Mouse (Mus musculus) kidney, embryonic 14.5 days (tissue): ENCODE results near the gene 6430531B16Rik. TPM values are rescaled to one million over a fixed set of nuclear protein-coding genes. Genes with fewer than 3 reads are reported as not detected.

Experiments used
- ATAC-seq: fragments of 200-750 bp; cut with Nextera tagmentation; 2 replicates; pipeline ENCODE4 v1.8.0; 2017; ENCODE audit warnings: moderate number of reproducible peaks, mild to moderate bottlenecking, moderate TSS enrichment, moderate library complexity; ENCODE audit not compliant: low FRiP score, low TSS enrichment
- H3K27ac ChIP-seq: fragments of 300-500 bp; sonication (generic); 2 replicates; pipeline ENCODE4 v1.5.1; 2014; ENCODE audit warnings: low read depth, mild to moderate bottlenecking, low read length, moderate library complexity, mixed read lengths
- H3K27me3 ChIP-seq: fragments of 300-500 bp; sonication (generic); 2 replicates; pipeline ENCODE4 v1.6.1; 2014; ENCODE audit warnings: mild to moderate bottlenecking, low read length; ENCODE audit not compliant: control insufficient read depth, insufficient read depth
- H3K36me3 ChIP-seq: fragments of 300-500 bp; sonication (generic); 2 replicates; pipeline ENCODE4 v1.6.1; 2014; ENCODE audit warnings: low read length, mixed read lengths; ENCODE audit not compliant: control insufficient read depth, insufficient read depth
- H3K4me1 ChIP-seq: fragments of 300-500 bp; sonication (generic); 2 replicates; pipeline ENCODE4 v1.6.1; 2014; ENCODE audit warnings: low read length, mixed read lengths; ENCODE audit not compliant: control insufficient read depth, insufficient read depth
- H3K4me2 ChIP-seq: fragments of 300-500 bp; sonication (generic); replicated peaks from 2 replicates; pipeline ENCODE4 v1.6.1; 2014; ENCODE audit warnings: low read depth, mild to moderate bottlenecking, low read length
- H3K4me3 ChIP-seq: fragments of 300-500 bp; sonication (generic); 2 replicates; pipeline ENCODE4 v1.5.1; 2014; ENCODE audit warnings: mild to moderate bottlenecking, low read length
- H3K9ac ChIP-seq: fragments of 300-500 bp; sonication (generic); 2 replicates; pipeline ENCODE4 v1.6.1; 2014; ENCODE audit warnings: low read depth, mild to moderate bottlenecking, low read length, moderate library complexity
- H3K9me3 ChIP-seq: fragments of 300-500 bp; sonication (generic); 2 replicates; pipeline ENCODE4 v1.6.1; 2016; ENCODE audit warnings: low read length; ENCODE audit not compliant: control insufficient read depth
- WGBS: fragments of 180-500 bp; shearing (Covaris S2); extraction: QIAGEN DNeasy Blood & Tissue Kit; methylation state at CpG from one replicate; pipeline ENCODE4 v1.1.7; 2014; 5-methylcytosine and 5-hydroxymethylcytosine counted together
- polyA plus RNA-seq: library from polyadenylated mRNA; unstranded; fragments of >200 nt; fragmentation: Nextera tagmentation; extraction: Ambion mirVana; gene quantifications from 2 replicates; pipeline ENCODE4 v1.2.1, GENCODE M21; 2014

6430531B16Rik gene
- 0.34 and 0.55 TPM in 2 replicates for polyA plus RNA-seq

- Histone ChIP-seq H3K4me3 (peak within 1 kb of the TSS; percentile 53), H3K4me1 (0 out of 2 replicates have a peak, but pooled peaks cover 4% of the 10 kb centered on the region), H3K27me3 (no peaks in the 10 kb centered on the region), H3K9ac (peak within 1 kb of the TSS; percentile 48; the same call in 1 of the 2 replicates), H3K4me2 (peak within 1 kb of the TSS; percentile 76), H3K27ac (no peak within 1 kb of the TSS), H3K36me3 (no peaks in the 10 kb centered on the region), H3K9me3 (no peaks in the 10 kb centered on the region)
- WGBS, result 4% methylated on average over 32 of the region's 32 CpGs
- ATAC-seq, result peak; percentile 94
These were observed at the start of gene 6430531B16Rik for GRCm38 (mm10) chr7:139978278-139978892. Gene 6430531B16Rik, minus strand, starts transcription at chr7:139978755.

- Histone ChIP-seq H3K4me3 (no peak overlapping the region), H3K27me3 (no peaks in the 10 kb centered on the region), H3K36me3 (peaks cover 21% of the 10 kb centered on the region), H3K9me3 (no peaks in the 10 kb centered on the region), H3K9ac (no peak overlapping the region), H3K4me1 (no peaks in the 10 kb centered on the region), H3K4me2 (no peak overlapping the region), H3K27ac (no peak overlapping the region)
- 98% methylated on average over 17 of the region's 17 CpGs for WGBS
- no peak for ATAC-seq
These were observed 32.8 kb upstream of the 6430531B16Rik start for GRCm38 (mm10) chr7:140011336-140011735.

DNA sequence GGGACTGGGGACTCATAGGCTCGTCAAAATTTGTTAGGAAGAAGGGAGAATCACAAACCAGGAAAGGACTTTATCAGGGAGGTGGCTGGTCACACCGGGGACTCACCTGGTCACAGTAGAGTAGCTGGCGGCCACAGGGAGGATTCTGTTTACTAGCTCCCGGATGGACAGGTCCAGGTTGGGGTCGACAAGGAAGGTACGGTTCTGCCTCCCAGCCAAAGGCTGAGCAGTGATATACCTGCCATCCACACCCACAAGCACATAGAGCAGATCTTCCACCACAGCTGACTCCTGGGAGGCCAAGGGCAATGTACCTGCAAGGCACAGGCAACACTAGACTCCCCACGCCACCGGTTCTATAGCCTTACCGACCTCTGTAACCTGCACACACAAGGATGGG, 29.2 kb upstream of the 6430531B16Rik start:
- H3K4me3 ChIP-seq, result no peak overlapping the region
- H3K9ac ChIP-seq, result no peak overlapping the region
- no peaks in the 10 kb centered on the region for H3K4me1 ChIP-seq
- ATAC-seq, result no peak
- no peak overlapping the region for H3K27ac ChIP-seq
- 93% methylated on average over 9 of the region's 9 CpGs for WGBS
- no peak overlapping the region for H3K4me2 ChIP-seq
- no peaks in the 10 kb centered on the region for H3K27me3 ChIP-seq
- H3K9me3 ChIP-seq, result no peaks in the 10 kb centered on the region
- peaks cover 45% of the 10 kb centered on the region for H3K36me3 ChIP-seq

- 94% methylated on average over 9 of the region's 9 CpGs for WGBS
- Histone ChIP-seq H3K36me3 (peaks cover 50% of the 10 kb centered on the region), H3K27ac (no peak overlapping the region)
These were observed 28.5 kb upstream of the 6430531B16Rik start for GRCm38 (mm10) chr7:140006861-140007611.

DNA sequence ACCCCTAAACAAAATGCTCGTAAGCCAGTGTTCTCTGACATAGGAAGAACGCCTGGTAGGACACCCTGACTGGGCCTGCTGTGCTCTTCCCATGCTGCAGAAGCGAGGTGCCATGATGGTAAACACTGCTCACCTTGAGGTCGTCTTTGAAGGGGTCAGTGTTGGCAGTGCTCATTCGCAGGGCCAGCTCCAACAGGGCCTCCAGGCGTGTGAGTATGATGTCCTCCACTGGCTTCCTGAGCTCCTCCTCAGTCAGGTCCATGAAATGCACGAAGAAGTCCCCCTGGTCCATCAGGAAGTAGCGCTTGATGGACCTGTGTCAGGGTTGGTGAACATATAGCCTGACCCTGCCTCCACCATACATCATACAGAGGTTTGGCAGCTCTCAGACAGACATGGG, 26.1 kb upstream of the 6430531B16Rik start:
- no peaks in the 10 kb centered on the region for H3K27me3 ChIP-seq
- no peak for ATAC-seq
- H3K9me3 ChIP-seq, result no peaks in the 10 kb centered on the region
- WGBS, result 93% methylated on average over 8 of the region's 8 CpGs
- H3K4me1 ChIP-seq, result no peaks in the 10 kb centered on the region
- peaks cover 68% of the 10 kb centered on the region for H3K36me3 ChIP-seq
- no peak overlapping the region for H3K9ac ChIP-seq
- no peak overlapping the region for H3K4me3 ChIP-seq
- no peak overlapping the region for H3K27ac ChIP-seq
- H3K4me2 ChIP-seq, result no peak overlapping the region

More at GRCm38 (mm10) chr7:140006861-140007611, 28.5 kb upstream of the 6430531B16Rik start:
- Histone ChIP-seq H3K4me1 (no peaks in the 10 kb centered on the region), H3K4me3 (no peak overlapping the region), H3K27me3 (no peaks in the 10 kb centered on the region), H3K4me2 (no peak overlapping the region), H3K9me3 (no peaks in the 10 kb centered on the region), H3K9ac (no peak overlapping the region)
- ATAC-seq, result no peak

DNA sequence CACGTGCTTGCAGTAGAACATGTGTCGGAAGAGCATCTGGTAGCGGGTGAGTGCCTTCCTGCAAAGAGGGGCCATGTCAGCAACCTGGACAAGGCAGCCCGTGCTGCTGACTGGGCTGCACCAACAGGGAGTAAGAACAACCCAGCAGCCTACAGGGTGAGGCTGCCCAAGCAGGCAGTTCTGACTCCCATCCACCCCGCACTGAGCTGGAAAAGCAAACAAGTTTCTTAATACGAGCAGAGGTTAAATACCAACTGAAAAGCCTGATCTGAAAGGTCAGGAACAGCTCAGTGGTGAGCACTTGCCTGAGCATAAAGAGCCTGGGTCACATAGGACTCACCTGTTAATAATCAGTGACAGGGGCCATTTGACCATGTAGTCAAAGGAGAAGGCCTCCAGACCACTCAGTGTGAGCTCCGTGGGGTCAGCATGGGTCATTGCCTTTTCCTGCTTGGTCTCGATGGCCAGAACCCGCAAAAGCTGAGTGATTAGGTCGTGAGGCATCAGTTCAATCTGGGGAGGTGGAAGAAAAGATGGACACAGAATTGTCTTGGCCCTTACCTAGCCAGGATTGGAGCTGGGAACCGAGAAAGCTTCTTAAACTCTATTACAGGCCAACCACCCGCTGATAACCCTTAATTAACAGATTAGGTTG, 22.7 kb upstream of the 6430531B16Rik start:
- no peak for ATAC-seq
- Histone ChIP-seq H3K9ac (no peak overlapping the region), H3K4me3 (no peak overlapping the region), H3K27me3 (no peaks in the 10 kb centered on the region), H3K36me3 (peaks cover 83% of the 10 kb centered on the region), H3K4me2 (no peak overlapping the region), H3K9me3 (no peaks in the 10 kb centered on the region), H3K4me1 (no peaks in the 10 kb centered on the region), H3K27ac (no peak overlapping the region)
- 62% methylated on average over 12 of the region's 12 CpGs for WGBS

GRCm38 (mm10) chr7:139998691-139999350, 20.3 kb upstream of the 6430531B16Rik start:
- ATAC-seq, result no peak
- H3K27me3 ChIP-seq, result no peaks in the 10 kb centered on the region
- H3K36me3 ChIP-seq, result peaks cover 74% of the 10 kb centered on the region
- no peak overlapping the region for H3K27ac ChIP-seq
- H3K4me3 ChIP-seq, result no peak overlapping the region
- H3K9me3 ChIP-seq, result no peaks in the 10 kb centered on the region
- 97% methylated on average over 13 of the region's 13 CpGs for WGBS
- no peak overlapping the region for H3K9ac ChIP-seq
- no peaks in the 10 kb centered on the region for H3K4me1 ChIP-seq
- H3K4me2 ChIP-seq, result no peak overlapping the region

- no peak overlapping the region for H3K27ac ChIP-seq
- no peaks in the 10 kb centered on the region for H3K4me1 ChIP-seq
- 45% methylated on average over 3 of the region's 3 CpGs for WGBS
- no peak overlapping the region for H3K4me3 ChIP-seq
- H3K36me3 ChIP-seq, result peaks cover 44% of the 10 kb centered on the region
- ATAC-seq, result no peak
- no peaks in the 10 kb centered on the region for H3K27me3 ChIP-seq
- no peak overlapping the region for H3K9ac ChIP-seq
- H3K9me3 ChIP-seq, result no peaks in the 10 kb centered on the region
- H3K4me2 ChIP-seq, result no peak overlapping the region
These were observed 16.1 kb upstream of the 6430531B16Rik start for GRCm38 (mm10) chr7:139994676-139995075.
